Mouse (Mus musculus) 416B (cell line): ENCODE data around the gene Fbxo40.

Source experiments
- DNase-seq: peaks from one replicate; pipeline ENCODE4 v3.0.0; 2011; ENCODE audit warnings: low read depth

The Fbxo40 gene

DNA sequence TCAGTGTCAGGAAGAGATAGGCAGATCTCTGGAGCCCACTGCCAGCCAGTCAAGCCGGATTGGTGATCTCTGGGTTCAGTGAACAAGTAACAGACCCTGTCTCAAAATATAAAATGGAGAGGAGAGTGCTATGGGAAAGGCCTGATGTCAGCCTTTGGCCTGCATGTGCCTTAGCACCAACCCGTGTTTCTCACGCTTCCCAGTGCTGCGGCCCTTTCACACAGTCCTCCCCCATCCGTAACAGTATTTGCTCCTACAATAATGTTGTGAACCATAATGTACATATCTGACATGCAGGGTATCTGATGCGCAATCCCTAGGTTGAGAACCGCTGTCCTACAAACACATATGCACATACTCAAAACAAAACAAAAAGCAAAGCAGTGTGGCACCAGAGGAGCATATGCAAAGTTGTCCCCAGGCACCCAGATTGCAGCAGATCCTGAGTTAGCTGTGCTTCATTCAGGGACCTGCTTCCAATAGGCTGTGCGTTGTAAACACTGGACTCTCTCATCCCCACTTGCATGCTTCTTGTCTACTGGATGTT lies 69.1 kb downstream of the Fbxo40 start:
- no peak for DNase-seq

DNA sequence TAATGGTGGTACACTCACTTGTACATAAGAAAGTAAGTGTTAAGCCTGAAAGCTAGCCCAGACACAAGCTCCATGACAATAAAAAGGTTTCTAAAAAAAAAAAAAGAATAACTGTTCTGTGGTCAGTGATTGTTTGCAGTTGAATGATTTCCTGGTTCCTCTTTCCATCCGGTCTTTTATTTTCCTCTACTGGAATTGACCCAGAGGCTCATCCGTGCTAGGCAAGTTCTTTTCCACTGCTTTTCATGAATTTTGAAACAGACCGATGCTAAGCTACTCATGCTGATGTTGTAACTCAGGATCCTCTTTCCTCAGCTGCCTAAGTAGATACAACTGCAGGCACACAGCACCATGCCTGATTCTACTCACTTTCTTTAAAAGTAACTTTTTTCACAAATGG lies 69.9 kb downstream of the Fbxo40 start:
- DNase-seq: peak; percentile 53

DNA sequence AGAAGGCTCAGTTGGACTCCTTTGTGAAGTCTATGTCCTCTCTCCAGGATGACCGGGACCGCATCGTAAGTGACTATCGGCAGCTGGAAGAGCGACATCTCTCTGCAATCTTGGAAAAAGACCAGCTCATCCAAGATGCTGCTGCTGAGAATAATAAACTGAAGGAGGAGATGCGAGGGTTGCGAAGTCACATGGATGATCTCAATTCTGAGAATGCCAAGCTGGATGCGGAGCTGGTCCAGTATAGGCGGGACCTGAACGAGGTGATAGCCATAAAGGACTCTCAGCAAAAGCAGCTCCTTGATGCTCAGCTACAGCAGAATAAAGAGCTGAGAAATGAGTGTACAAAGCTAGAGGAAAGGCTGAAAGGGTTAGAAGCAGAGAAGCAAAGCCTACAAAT lies 71.8 kb downstream of the Fbxo40 start:
- DNase-seq: no peak

DNA sequence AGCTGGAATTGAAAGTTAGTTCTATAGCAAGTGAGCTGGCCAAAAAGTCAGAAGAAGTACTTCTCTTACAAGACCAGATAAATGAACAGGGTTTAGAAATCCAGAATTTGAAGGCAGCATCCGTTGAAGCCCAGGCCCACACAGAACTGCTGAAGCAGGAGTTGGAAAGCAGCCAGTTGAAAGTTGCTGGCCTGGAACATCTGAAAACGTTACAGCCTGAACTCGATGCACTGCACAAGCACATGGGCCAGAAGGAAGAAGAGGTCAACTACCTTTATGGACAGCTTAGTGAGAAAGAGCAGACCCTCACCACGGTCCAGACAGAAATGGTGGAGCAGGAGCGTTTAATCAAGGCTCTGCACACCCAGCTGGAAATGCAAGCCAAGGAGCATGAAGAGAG lies 76.1 kb downstream of the Fbxo40 start:
- DNase-seq: no peak
